Mouse (Mus musculus) liver, embryonic 13.5 days (tissue): ENCODE measurements around the gene Zc3h7b. TPM values are rescaled to one million over a fixed set of nuclear protein-coding genes. Genes with fewer than 3 reads are reported as not detected.

ENCODE experiments used
- ATAC-seq: fragments of 200-750 bp; cut with Nextera tagmentation; 2 replicates; pipeline ENCODE4 v1.8.0; 2017; ENCODE audit warnings: low read depth, mild to moderate bottlenecking, moderate number of reproducible peaks, moderate library complexity
- DNase-seq: peaks from one replicate; pipeline ENCODE4 v3.0.0; 2022
- H3K27ac ChIP-seq: fragments of 300-500 bp; sonication (generic); 2 replicates; pipeline ENCODE4 v1.5.1; 2015; ENCODE audit warnings: moderate library complexity, mild to moderate bottlenecking, inconsistent platforms
- H3K27me3 ChIP-seq: fragments of 300-500 bp; sonication (generic); 2 replicates; pipeline ENCODE4 v1.6.1; 2015; ENCODE audit warnings: mild to moderate bottlenecking, inconsistent platforms
- H3K36me3 ChIP-seq: fragments of 300-500 bp; sonication (generic); 2 replicates; pipeline ENCODE4 v1.6.1; 2015; ENCODE audit warnings: mild to moderate bottlenecking, inconsistent platforms
- H3K4me1 ChIP-seq: fragments of 300-500 bp; sonication (generic); replicated peaks from 2 replicates; pipeline ENCODE4 v1.6.1; 2015; ENCODE audit warnings: inconsistent platforms
- H3K4me2 ChIP-seq: fragments of 300-500 bp; sonication (generic); 2 replicates; pipeline ENCODE4 v1.6.1; 2015; ENCODE audit warnings: inconsistent platforms, mild to moderate bottlenecking, moderate library complexity
- H3K4me3 ChIP-seq: fragments of 300-500 bp; sonication (generic); replicated peaks from 2 replicates; pipeline ENCODE4 v1.5.1; 2015; ENCODE audit warnings: mild to moderate bottlenecking, inconsistent platforms
- H3K9ac ChIP-seq: fragments of 300-500 bp; sonication (generic); 2 replicates; pipeline ENCODE4 v1.6.1; 2015; ENCODE audit warnings: mild to moderate bottlenecking, inconsistent platforms
- H3K9me3 ChIP-seq: fragments of 300-500 bp; sonication (generic); replicated peaks from 2 replicates; pipeline ENCODE4 v1.6.1; 2016; ENCODE audit warnings: inconsistent platforms
- WGBS: fragments of 180-500 bp; shearing (Covaris S2); methylation state at CpG from one replicate; pipeline ENCODE4 v1.1.7; 2015; ENCODE audit not compliant: insufficient replicate concordance; 5-methylcytosine and 5-hydroxymethylcytosine counted together
- polyA plus RNA-seq: library from polyadenylated mRNA; unstranded; fragments of >200 nt; fragmentation: Nextera tagmentation; extraction: Ambion mirVana; gene quantifications from 2 replicates; pipeline ENCODE4 v1.2.1, GENCODE M21; 2015

Gene Zc3h7b
- polyA plus RNA-seq, 1 experiment from 2014 or later, result 5.3 TPM

DNA sequence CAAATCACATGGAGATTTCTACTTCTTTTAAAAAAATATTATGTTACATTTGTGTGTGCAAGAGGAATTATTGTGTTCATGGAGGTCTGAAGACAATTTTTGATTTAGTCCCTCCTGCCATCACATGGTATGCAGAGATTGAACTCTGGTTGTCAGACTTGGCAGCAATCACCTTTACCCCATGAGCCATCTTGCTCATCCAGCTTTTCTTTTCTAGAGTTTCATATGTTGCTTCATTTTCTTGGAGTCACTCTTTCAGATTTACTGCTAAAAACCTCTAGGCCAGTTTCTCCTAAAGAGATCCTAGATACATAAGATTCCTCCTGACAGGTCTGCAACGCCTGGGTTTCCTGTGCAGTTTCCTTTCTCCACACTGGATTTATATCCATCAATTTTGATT is 64.7 kb downstream of the Zc3h7b start:
- Histone ChIP-seq H3K4me1 (peaks cover 51% of the 10 kb centered on the region), H3K27ac (no peak overlapping the region), H3K4me2 (peak overlapping the region; percentile 99), H3K27me3 (no peaks in the 10 kb centered on the region), H3K36me3 (no peaks in the 10 kb centered on the region), H3K9me3 (no peaks in the 10 kb centered on the region), H3K9ac (0 out of 2 replicates have a peak overlapping the region, but pooled peaks have one; percentile 57), H3K4me3 (no peak overlapping the region)
- ATAC-seq, result no peak
- no peak for DNase-seq
- 42% methylated on average over 1 of the region's 1 CpGs for whole genome bisulfite sequencing

DNA sequence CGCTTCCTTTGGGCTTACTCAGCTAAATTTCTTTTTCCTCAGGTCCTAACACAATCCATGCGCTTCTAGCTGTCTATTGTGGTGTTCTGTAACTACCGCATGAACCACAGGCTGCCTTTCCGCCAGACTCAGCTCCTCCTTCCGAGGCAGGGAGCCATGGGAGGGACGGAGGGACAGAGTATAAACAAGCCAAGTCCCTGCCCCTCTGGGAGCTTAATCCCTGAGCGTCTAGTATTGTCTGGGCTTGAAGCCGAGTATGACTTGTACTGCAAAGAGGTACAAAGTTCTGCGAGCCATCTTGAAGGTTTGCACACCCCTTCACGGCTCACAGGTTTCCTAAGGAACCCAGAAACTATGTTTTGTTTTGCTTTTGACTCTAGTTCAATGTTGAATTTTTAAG is 65.3 kb downstream of the Zc3h7b start:
- peaks cover 1% of the 10 kb centered on the region for H3K36me3 ChIP-seq
- peak overlapping the region; percentile 2; the same call in 1 of the 2 replicates for H3K27ac ChIP-seq
- H3K9ac ChIP-seq, result peak overlapping the region; percentile 57
- no peaks in the 10 kb centered on the region for H3K27me3 ChIP-seq
- H3K4me1 ChIP-seq, result peaks cover 51% of the 10 kb centered on the region
- peak overlapping the region; percentile 80 for H3K4me3 ChIP-seq
- DNase-seq (peak; percentile 40), ATAC-seq (no peak)
- H3K4me2 ChIP-seq, result peak overlapping the region; percentile 99
- 3% methylated on average over 10 of the region's 10 CpGs for WGBS
- no peaks in the 10 kb centered on the region for H3K9me3 ChIP-seq

DNA sequence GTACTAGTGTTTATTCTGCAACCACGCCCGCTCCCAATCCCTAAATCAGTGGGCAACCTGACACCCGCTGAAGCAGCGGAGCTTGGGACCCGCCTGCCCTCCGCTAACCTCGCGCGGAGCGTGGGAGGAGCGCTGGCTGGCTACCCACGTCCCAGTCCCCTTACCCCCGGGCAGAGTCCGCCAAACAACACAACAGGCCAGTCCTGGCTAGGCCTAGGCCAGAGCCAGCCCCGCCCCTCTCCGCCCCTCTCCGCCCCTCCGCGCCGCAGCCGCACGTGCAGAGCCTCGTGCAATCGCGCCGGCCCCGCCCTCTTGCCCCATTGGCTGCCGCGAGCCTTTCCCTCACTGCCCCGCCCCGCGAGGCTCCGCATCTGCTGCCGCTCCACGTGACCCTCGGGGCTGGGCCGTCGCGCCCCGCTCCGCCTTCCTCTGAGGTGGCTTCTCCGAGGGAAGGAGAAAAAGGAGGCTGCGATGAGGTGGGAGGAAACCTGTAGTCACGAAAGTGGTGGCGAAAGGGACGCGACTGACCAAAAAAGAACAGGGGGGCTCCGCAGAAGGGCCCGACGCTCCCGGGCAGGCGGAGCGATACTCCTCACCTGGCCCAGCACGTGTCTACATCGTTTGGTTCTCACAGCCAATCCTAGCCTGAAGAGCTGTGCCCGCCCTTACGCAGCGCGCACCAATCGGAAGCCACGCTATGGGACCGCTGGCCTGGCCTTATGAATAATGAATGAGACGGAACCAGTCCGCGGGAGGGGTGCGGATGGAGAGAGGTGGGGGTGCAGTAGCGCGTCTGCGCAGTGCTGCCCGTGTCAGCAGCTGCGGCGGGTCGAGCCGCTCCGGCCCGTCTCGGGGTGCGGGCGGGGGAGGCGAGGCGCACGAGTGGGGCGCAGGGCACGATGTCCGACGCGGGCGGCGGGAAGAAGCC is 66.1 kb downstream of the Zc3h7b start:
- Histone ChIP-seq H3K9me3 (no peaks in the 10 kb centered on the region), H3K4me2 (peak overlapping the region; percentile 99), H3K27me3 (no peaks in the 10 kb centered on the region), H3K4me3 (peak overlapping the region; percentile 80), H3K4me1 (peaks cover 49% of the 10 kb centered on the region), H3K9ac (peak overlapping the region; percentile 79), H3K36me3 (peaks cover 5% of the 10 kb centered on the region), H3K27ac (peak overlapping the region; percentile 74)
- DNase-seq (peak; percentile 97), ATAC-seq (peak; percentile 96)
- WGBS, result under 1% methylated on average over 88 of the region's 89 CpGs

DNA sequence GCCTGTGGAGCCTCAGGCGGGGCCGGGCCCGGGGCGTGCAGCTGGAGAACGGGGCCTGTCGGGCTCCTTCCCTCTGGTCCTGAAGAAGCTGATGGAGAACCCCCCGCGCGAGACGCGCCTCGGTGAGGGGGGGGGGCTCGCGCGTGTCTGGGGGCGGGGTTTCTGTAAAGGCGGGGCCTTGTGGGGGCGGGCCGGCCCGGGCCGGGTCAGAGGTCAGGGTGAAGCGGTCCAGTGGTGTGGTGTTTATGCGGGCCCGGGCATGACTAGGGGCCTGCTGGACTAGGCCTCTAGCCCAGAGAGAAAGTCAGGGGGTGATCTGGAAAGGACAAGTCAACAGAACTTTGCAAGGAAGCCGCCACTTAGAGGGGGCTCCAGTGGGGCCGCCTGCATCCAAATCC is 66.7 kb downstream of the Zc3h7b start:
- WGBS, result 2% methylated on average over 24 of the region's 26 CpGs
- Histone ChIP-seq H3K27ac (peak overlapping the region; percentile 74), H3K4me3 (peak overlapping the region; percentile 80), H3K4me2 (peak overlapping the region; percentile 99), H3K9me3 (no peaks in the 10 kb centered on the region), H3K4me1 (peaks cover 49% of the 10 kb centered on the region), H3K27me3 (no peaks in the 10 kb centered on the region), H3K9ac (peak overlapping the region; percentile 79), H3K36me3 (peaks cover 9% of the 10 kb centered on the region)
- ATAC-seq (peak; percentile 10), DNase-seq (no peak)

DNA sequence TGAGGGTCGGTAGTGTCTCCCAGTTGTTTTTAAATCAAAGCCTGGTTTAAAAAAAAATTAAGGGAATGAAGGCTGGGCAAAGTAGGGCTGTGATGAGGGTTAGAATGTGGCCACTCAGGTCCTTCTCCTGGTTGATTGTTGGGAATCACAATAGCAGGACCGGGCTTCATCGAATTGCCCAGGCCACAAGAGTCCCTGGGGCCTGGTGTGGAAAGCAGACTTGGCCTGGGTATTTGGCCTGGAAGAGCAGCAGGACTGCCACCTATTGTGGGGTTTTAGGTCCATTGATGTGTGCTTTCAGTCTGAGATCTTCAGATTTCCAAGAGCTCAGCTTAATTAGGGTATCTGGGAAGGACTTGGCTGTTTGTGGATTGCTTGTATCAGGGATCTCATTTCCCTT is 67.4 kb downstream of the Zc3h7b start:
- WGBS, result 49% methylated on average over 3 of the region's 3 CpGs
- Histone ChIP-seq H3K36me3 (peaks cover 16% of the 10 kb centered on the region), H3K27ac (peak overlapping the region; percentile 58), H3K4me2 (peak overlapping the region; percentile 99), H3K4me3 (peak overlapping the region; percentile 80), H3K9ac (peak overlapping the region; percentile 79), H3K9me3 (no peaks in the 10 kb centered on the region), H3K4me1 (peaks cover 49% of the 10 kb centered on the region), H3K27me3 (no peaks in the 10 kb centered on the region)
- DNase-seq (no peak), ATAC-seq (no peak)

DNA sequence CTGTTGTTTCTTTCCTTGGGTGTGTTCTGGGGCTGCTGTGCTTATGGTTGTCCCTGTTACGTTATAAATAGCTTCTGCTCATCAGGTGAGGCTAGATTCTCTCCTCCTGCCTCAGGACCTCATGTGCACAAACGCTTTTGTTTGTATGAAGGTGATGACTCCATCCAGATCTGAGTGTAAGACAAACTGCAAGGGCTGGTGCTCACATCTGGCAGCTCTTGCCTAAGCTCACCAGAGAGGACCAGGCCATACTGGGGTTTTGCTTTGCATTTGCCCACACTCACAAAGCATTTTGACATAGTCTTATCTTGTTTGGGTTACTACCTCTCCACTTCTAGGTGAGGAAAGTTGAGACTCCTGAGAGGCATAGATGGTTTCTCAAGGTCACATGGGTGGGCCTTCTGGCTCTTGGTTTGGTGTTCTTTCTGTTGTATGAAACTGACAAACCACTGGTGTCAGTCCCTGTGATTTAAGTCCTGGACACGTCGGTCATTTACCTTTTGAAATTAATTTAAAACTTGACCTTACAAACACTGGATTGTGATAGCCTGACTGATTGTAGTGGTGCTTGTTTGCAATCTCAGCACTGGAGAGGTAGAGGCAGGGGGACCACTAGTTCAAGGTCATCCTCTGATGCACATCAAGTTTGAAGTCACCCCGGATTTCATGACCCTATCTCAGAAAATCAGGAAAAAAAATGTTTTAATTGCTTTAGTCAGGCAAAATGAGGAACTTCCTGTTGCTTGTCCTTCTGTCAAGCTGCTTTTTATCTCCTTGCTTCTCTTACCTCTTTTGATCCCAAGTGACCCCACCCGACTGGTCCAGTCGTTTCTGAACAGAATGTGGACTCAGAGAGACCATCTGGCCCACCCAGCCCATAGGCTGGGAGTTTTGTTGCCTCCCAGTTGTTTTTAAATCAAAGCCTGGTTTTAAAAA is 68.1 kb downstream of the Zc3h7b start:
- Histone ChIP-seq H3K27me3 (no peaks in the 10 kb centered on the region), H3K9ac (no peak overlapping the region), H3K36me3 (peaks cover 17% of the 10 kb centered on the region), H3K4me2 (peak overlapping the region; percentile 99), H3K9me3 (no peaks in the 10 kb centered on the region), H3K27ac (peak overlapping the region; percentile 58), H3K4me1 (peaks cover 49% of the 10 kb centered on the region), H3K4me3 (peak overlapping the region; percentile 80; the same call in 1 of the 2 replicates)
- DNase-seq, result no peak
- ATAC-seq, result no peak
- WGBS, result 48% methylated on average over 7 of the region's 7 CpGs

DNA sequence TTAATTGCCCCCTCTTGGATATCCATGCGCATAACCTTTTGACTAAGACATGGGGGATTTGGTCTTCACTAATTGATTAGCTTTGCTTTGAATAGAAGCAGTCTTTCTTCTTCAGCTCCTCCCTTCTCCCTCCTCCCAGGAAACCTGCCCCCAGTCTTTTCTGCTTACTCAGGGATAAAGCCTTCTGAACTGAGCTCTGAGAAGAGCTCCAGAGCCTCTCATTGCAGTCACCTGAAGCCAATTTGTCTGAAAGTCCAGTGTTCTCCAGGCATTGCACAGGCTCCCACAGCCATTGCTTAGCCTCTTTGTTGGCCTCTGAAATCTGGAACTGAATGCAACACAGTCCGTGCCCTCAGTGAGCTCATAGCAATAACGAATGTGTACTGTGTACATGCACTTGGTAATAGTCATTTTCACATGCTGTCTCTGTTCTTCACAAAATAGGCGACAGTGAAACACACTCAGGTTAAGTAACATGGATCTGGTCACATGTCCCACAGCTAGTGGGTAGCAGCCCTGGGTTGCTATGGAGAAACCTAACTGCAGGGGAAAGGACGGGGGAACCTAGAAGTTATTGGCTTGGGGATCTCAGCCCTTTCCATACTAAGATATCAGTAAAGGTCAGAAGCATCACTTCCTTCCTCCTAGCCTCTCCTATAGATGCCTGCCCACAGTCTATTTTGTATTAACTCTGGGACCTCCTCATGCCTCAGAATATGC is 69.3 kb downstream of the Zc3h7b start:
- H3K4me2 ChIP-seq, result no peak overlapping the region
- H3K9ac ChIP-seq, result no peak overlapping the region
- ATAC-seq (no peak), DNase-seq (no peak)
- 56% methylated on average over 5 of the region's 5 CpGs for WGBS
- H3K4me1 ChIP-seq, result peaks cover 49% of the 10 kb centered on the region
- H3K4me3 ChIP-seq, result no peak overlapping the region
- H3K9me3 ChIP-seq, result no peaks in the 10 kb centered on the region
- H3K27ac ChIP-seq, result no peak overlapping the region
- no peaks in the 10 kb centered on the region for H3K27me3 ChIP-seq
- peaks cover 22% of the 10 kb centered on the region for H3K36me3 ChIP-seq

DNA sequence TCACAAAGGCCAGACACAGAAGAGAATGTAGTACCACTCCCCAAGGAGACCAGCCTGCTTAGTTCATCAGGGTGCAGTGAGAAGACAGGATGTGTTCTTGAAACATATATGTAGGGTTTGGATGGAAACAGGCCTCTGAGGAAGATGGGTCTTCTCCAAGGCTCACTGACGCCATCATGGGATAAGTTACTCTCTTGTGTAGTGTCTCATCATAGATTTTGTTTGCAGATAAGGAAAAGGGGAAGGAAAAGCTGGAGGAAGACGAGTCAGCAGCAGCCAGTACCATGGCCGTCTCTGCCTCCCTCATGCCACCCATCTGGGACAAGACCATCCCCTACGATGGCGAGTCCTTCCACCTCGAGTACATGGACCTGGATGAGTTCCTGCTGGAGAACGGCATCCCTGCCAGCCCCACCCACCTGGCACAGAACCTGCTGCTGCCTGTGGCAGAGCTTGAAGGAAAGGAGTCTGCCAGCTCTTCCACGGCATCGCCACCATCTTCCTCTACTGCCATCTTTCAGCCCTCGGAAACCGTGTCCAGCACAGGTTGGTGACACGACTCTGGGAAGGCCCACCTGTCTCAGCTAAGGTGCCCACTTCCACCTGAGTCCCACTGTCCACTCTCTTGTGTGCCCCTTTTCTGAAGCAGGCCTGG is 70.0 kb downstream of the Zc3h7b start:
- no peaks in the 10 kb centered on the region for H3K27me3 ChIP-seq
- no peak for ATAC-seq
- H3K9ac ChIP-seq, result no peak overlapping the region
- DNase-seq, result no peak
- peaks cover 26% of the 10 kb centered on the region for H3K36me3 ChIP-seq
- no peak overlapping the region for H3K27ac ChIP-seq
- no peaks in the 10 kb centered on the region for H3K9me3 ChIP-seq
- H3K4me1 ChIP-seq, result peaks cover 45% of the 10 kb centered on the region
- no peak overlapping the region for H3K4me2 ChIP-seq
- WGBS, result 63% methylated on average over 12 of the region's 12 CpGs
- no peak overlapping the region for H3K4me3 ChIP-seq

DNA sequence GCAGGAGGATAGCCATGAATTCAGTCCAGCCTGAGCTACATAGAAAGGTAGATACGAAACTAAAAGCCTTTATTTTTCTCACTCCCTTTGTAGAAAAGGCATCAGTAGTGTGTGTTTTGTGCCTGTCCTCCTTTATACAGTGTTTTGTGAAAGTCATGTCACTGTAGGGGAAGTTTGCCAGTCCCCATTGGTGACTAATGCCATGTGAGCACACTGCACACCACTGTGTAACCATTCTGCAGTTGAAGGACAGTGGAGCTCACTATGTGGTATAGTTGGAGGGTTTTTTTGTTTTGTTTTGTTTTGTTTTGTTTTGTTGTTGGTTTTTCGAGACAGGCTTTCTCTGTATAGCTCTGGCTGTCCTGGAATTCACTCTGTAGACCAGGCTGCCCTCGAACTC is 73.5 kb downstream of the Zc3h7b start:
- Histone ChIP-seq H3K36me3 (peaks cover 37% of the 10 kb centered on the region), H3K9ac (no peak overlapping the region), H3K27ac (no peak overlapping the region), H3K4me2 (no peak overlapping the region), H3K4me1 (peaks cover 16% of the 10 kb centered on the region), H3K4me3 (no peak overlapping the region), H3K27me3 (no peaks in the 10 kb centered on the region), H3K9me3 (no peaks in the 10 kb centered on the region)
- WGBS, result 61% methylated on average over 3 of the region's 3 CpGs
- no peak for ATAC-seq
- no peak for DNase-seq

DNA sequence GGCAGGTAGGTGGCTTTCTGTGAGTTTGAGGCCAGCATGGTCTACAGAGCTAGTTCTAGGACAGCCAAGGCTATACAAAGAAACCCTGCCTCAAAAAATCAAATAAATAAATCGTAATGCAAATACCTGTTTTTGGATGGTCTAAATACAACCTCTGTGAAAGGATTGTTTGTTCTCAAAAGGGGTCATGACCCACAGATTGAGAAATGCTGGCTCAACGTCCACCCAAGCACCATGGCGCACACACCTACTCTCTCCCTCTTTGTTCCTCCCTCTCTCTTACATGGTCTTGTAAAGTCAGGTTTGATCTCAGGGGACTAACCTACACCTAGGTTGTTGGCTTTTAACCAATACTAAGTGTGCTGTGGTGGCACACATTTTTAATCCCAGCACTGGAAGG is 77.8 kb downstream of the Zc3h7b start:
- Histone ChIP-seq H3K27me3 (no peaks in the 10 kb centered on the region), H3K4me2 (no peak overlapping the region), H3K9ac (no peak overlapping the region), H3K4me3 (no peak overlapping the region), H3K36me3 (peaks cover 31% of the 10 kb centered on the region), H3K4me1 (peaks cover 4% of the 10 kb centered on the region; the same call in 1 of the 2 replicates), H3K9me3 (no peaks in the 10 kb centered on the region), H3K27ac (peak overlapping the region; percentile 47; the same call in 1 of the 2 replicates)
- ATAC-seq (peak; percentile 36; the same call in 1 of the 2 replicates), DNase-seq (no peak)
- 75% methylated on average over 3 of the region's 3 CpGs for WGBS
